Mouse (Mus musculus) stomach, postnatal 0 days (tissue): Measurements from ENCODE around the gene Armc9.

Experiments
- CTCF ChIP-seq: IDR thresholded peaks from 2 replicates; pipeline ENCODE4 v1.5.1; 2016; ENCODE audit warnings: antibody characterized with exemption, low read depth, mild to moderate bottlenecking, moderate library complexity
- EP300 ChIP-seq: optimal IDR thresholded peaks from 2 replicates; pipeline ENCODE3; 2016; ENCODE audit warnings: antibody characterized with exemption

DNA sequence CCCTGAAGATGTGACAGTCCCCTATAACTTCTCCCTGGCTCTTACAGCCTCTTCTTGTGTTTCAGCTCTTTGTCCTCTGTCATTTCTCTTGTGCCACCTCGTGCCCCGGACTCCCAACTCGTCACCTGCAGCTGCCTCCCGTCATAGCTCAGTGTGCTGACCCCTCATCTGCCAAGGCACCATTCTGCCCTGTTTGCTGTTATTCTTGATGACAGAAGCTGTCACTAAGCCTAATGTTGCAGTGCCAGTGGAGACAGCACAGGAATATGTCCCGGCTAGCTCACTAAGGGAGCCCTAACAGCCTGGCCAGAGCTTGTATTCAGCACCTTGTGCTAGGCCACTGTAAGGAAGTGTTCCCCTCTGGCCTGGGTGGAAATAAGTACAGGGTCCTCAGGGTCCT lies 78.1 kb downstream of the Armc9 start:
- TF ChIP-seq CTCF: no peak
- no peak for TF ChIP-seq EP300
